Mouse (Mus musculus) bone marrow, adult 2 months (tissue): ENCODE measurements at regions not wholly inside any gene's neighbourhood (a gene's known extent, or its start where the extent isn't known, plus 50 kb on each side); places are given as distances from the start of the nearest gene placed in this dataset.

Experiments used
- CTCF ChIP-seq: fragments of 200-500 bp; IDR thresholded peaks from 2 replicates; pipeline ENCODE4 v1.5.1; 2011; ENCODE audit warnings: low read length, control low read depth; ENCODE audit not compliant: control insufficient read depth, insufficient read depth
- POLR2A ChIP-seq: fragments of 200-500 bp; IDR thresholded peaks from 2 replicates; pipeline ENCODE4 v1.6.1; 2011; ENCODE audit warnings: low read depth, mild to moderate bottlenecking, control low read depth, low read length, borderline replicate concordance; ENCODE audit not compliant: control insufficient read depth

DNA sequence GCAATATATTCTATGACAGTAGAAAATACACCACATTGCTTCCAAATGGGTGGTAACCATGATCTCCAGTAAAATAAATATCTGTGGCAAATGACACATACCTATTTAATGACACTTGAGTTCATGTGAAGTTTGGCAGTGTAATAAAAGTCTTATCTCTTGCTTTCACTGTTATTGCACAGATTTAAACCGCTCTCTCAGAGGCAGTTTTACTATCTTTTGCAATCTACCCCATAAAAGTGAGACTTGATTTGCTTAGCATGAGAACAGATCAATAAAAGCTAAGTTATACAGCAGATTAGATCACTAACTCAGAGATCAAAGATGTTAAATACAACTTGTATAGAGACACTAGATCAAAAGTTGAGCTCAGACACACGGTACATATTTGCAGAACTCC, 510.2 kb downstream of the Isl1 start:
- TF ChIP-seq POLR2A, result no peak
- no peak for TF ChIP-seq CTCF
